Comparison of ENCODE assay signal across 27 mouse cellular contexts in genomic region chr5:28418734-28419133, GRCm38 (mm10). TPM values are rescaled to one million over a fixed set of nuclear protein-coding genes. Genes with fewer than 3 reads are reported as not detected.
"Had no signal": no experiment of that assay in that cellular context is flagged by ENCODE, and none has a peak within 500 bp of the region (broad histone marks: within the 10 kb centered on the region; RNA-seq: fewer than 3 reads in every experiment).

No protein-coding gene starts in this region.

- H3K9me3 ChIP-seq: hindbrain, embryonic 10.5 days; hindbrain, embryonic 12.5 days; limb, embryonic 10.5 days; limb, embryonic 12.5 days had no signal

- ATAC-seq: hindbrain, embryonic 16.5 days; inflammation-experienced regulatory T-cells, adult 6 months had no signal

- DNase-seq: gastrocnemius, adult 2 months; gastrocnemius, postnatal 10 days; gastrocnemius, postnatal 25 days; heart, adult 2 months; heart, postnatal 10 days; heart, postnatal 4 days; kidney, adult 18-20 months; kidney, adult 8-10 months; kidney, postnatal 10 days; kidney, postnatal 25 days; layer of hippocampus, adult 9-11 months; layer of hippocampus, postnatal 36 days; liver had no signal

- H3K27me3 ChIP-seq: hindbrain, embryonic 12.5 days; limb, embryonic 12.5 days had no signal

- H3K9ac ChIP-seq: hindbrain, embryonic 12.5 days; hindbrain, embryonic 14.5 days; limb, embryonic 12.5 days; liver, embryonic 14.5 days had no signal

- H3K27ac ChIP-seq: gastrocnemius, adult 2 months; heart, adult 2 months; hindbrain, embryonic 10.5 days; hindbrain, embryonic 12.5 days; hindbrain, embryonic 14.5 days; limb, embryonic 10.5 days; limb, embryonic 12.5 days; liver, embryonic 14.5 days had no signal

- H3K4me2 ChIP-seq: heart, embryonic 11.5 days; hindbrain, embryonic 12.5 days; hindbrain, embryonic 14.5 days; limb, embryonic 12.5 days; liver, embryonic 11.5 days had no signal

- H3K4me3 ChIP-seq: gastrocnemius, adult 2 months; heart, adult 2 months; hindbrain, embryonic 10.5 days; hindbrain, embryonic 12.5 days; limb, embryonic 10.5 days; limb, embryonic 12.5 days had no signal

- H3K4me1 ChIP-seq: hindbrain, embryonic 10.5 days; hindbrain, embryonic 12.5 days; limb, embryonic 10.5 days; limb, embryonic 12.5 days had no signal

RNA-seq across cellular contexts. Expression of gene Shh, which starts 48.3 kb away (rescaled TPM):
- total RNA-seq: gastrocnemius, adult 2 months; gastrocnemius, postnatal 10 days; gastrocnemius, postnatal 25 days; gastrocnemius, postnatal 4 days; granulocyte monocyte progenitor cell, adult 5-6 weeks; heart, adult 2 months; heart, postnatal 10 days; heart, postnatal 25 days; heart, postnatal 4 days had no signal
- polyA plus RNA-seq: heart, adult 2 months; heart, embryonic 14.5 days; inflammation-experienced regulatory T-cells, adult 6 months had no signal
